Mouse (Mus musculus): ENCODE measurements at regions not wholly inside any gene's neighbourhood (a gene's known extent, or its start where the extent isn't known, plus 50 kb on each side); places are given as distances from the start of the nearest gene placed in this dataset.

GRCm38 (mm10) chr8:8519772-8520191 lies 141.3 kb downstream of the Efnb2 start:
- H3K9me3 ChIP-seq (ENCODE audit: control insufficient read depth, low read length) = no peaks in the 10 kb centered on the region
- H3K27ac ChIP-seq = no peak overlapping the region
- H3K9ac ChIP-seq (replicated peaks) = no peak overlapping the region
- no peaks in the 10 kb centered on the region for H3K4me1 ChIP-seq (replicated peaks; ENCODE audit: control insufficient read depth in 2 of 2, insufficient read depth in 2 of 2, low read length in 1 of 2)
- no peak overlapping the region for H3K4me2 ChIP-seq (ENCODE audit: low read depth)
- TF ChIP-seq CTCF (IDR thresholded peaks at IDR 0.05; ENCODE audit: low read depth) (no peak), EP300 (IDR thresholded peaks at IDR 0.05; ENCODE audit: low read depth) (no peak)
- H3K36me3 ChIP-seq (replicated peaks; ENCODE audit: control insufficient read depth, insufficient read depth, low read depth) = no peaks in the 10 kb centered on the region
- H3K27me3 ChIP-seq (ENCODE audit: control insufficient read depth, insufficient read depth, low read length) = no peaks in the 10 kb centered on the region
- 65% methylated on average over 3 of the region's 3 CpGs for WGBS (ENCODE audit: insufficient replicate concordance)
- DNase-seq (ENCODE audit: low read depth in 3 of 3, low spot score in 3 of 3) = no peak
- no peak overlapping the region for H3K4me3 ChIP-seq (ENCODE audit: insufficient read depth in 1 of 2, low read depth in 2 of 2, low read length in 2 of 2)
- no peak for ATAC-seq (ENCODE audit: insufficient read depth)

- H3K4me2 ChIP-seq (ENCODE audit: low read depth) = no peak overlapping the region
- 58% methylated on average over 2 of the region's 2 CpGs for WGBS (ENCODE audit: insufficient replicate concordance)
- no peak overlapping the region for H3K27ac ChIP-seq
- H3K27me3 ChIP-seq (ENCODE audit: control insufficient read depth, insufficient read depth, low read length) = no peaks in the 10 kb centered on the region
- TF ChIP-seq EP300 (IDR thresholded peaks at IDR 0.05; ENCODE audit: low read depth) (no peak), CTCF (IDR thresholded peaks at IDR 0.05; ENCODE audit: low read depth) (no peak)
- H3K9ac ChIP-seq (replicated peaks) = no peak overlapping the region
- H3K9me3 ChIP-seq (ENCODE audit: control insufficient read depth, low read length) = no peaks in the 10 kb centered on the region
- DNase-seq (ENCODE audit: low read depth in 3 of 3, low spot score in 3 of 3) = no peak
- no peak for ATAC-seq (ENCODE audit: insufficient read depth)
- H3K36me3 ChIP-seq (replicated peaks; ENCODE audit: control insufficient read depth, insufficient read depth, low read depth) = no peaks in the 10 kb centered on the region
- no peaks in the 10 kb centered on the region for H3K4me1 ChIP-seq (replicated peaks; ENCODE audit: control insufficient read depth in 2 of 2, insufficient read depth in 2 of 2, low read length in 1 of 2)
- H3K4me3 ChIP-seq (ENCODE audit: insufficient read depth in 1 of 2, low read depth in 2 of 2, low read length in 2 of 2) = no peak overlapping the region
Measured at GRCm38 (mm10) chr8:8517599-8517998, 143.4 kb downstream of the Efnb2 start.

- DNase-seq (ENCODE audit: low read depth in 3 of 3, low spot score in 3 of 3) = no peak
- no peaks in the 10 kb centered on the region for H3K4me1 ChIP-seq (replicated peaks; ENCODE audit: control insufficient read depth in 2 of 2, insufficient read depth in 2 of 2, low read length in 1 of 2)
- 13% methylated on average over 1 of the region's 1 CpGs for WGBS (ENCODE audit: insufficient replicate concordance)
- no peaks in the 10 kb centered on the region for H3K9me3 ChIP-seq (ENCODE audit: control insufficient read depth, low read length)
- no peak for ATAC-seq (ENCODE audit: insufficient read depth)
- TF ChIP-seq EP300 (IDR thresholded peaks at IDR 0.05; ENCODE audit: low read depth) (no peak), CTCF (IDR thresholded peaks at IDR 0.05; ENCODE audit: low read depth) (no peak)
- H3K4me2 ChIP-seq (ENCODE audit: low read depth) = no peak overlapping the region
- no peak overlapping the region for H3K27ac ChIP-seq
- H3K4me3 ChIP-seq (ENCODE audit: insufficient read depth in 1 of 2, low read depth in 2 of 2, low read length in 2 of 2) = no peak overlapping the region
- no peaks in the 10 kb centered on the region for H3K27me3 ChIP-seq (ENCODE audit: control insufficient read depth, insufficient read depth, low read length)
- H3K9ac ChIP-seq (replicated peaks) = no peak overlapping the region
- no peaks in the 10 kb centered on the region for H3K36me3 ChIP-seq (replicated peaks; ENCODE audit: control insufficient read depth, insufficient read depth, low read depth)
Measured at GRCm38 (mm10) chr8:8516272-8516671, 144.8 kb downstream of the Efnb2 start.

- no peaks in the 10 kb centered on the region for H3K9me3 ChIP-seq (ENCODE audit: control insufficient read depth, low read length)
- H3K36me3 ChIP-seq (replicated peaks; ENCODE audit: control insufficient read depth, insufficient read depth, low read depth) = no peaks in the 10 kb centered on the region
- H3K9ac ChIP-seq (replicated peaks) = no peak overlapping the region
- ATAC-seq (ENCODE audit: insufficient read depth) = no peak
- no peak overlapping the region for H3K27ac ChIP-seq
- no peak overlapping the region for H3K4me2 ChIP-seq (ENCODE audit: low read depth)
- H3K4me3 ChIP-seq (ENCODE audit: insufficient read depth in 1 of 2, low read depth in 2 of 2, low read length in 2 of 2) = no peak overlapping the region
- DNase-seq (ENCODE audit: low read depth in 3 of 3, low spot score in 3 of 3) = no peak
- TF ChIP-seq CTCF (IDR thresholded peaks at IDR 0.05; ENCODE audit: low read depth) = no peak
- no peak for TF ChIP-seq EP300 (IDR thresholded peaks at IDR 0.05; ENCODE audit: low read depth)
- no peaks in the 10 kb centered on the region for H3K4me1 ChIP-seq (replicated peaks; ENCODE audit: control insufficient read depth in 2 of 2, insufficient read depth in 2 of 2, low read length in 1 of 2)
- 67% methylated on average over 9 of the region's 9 CpGs for WGBS (ENCODE audit: insufficient replicate concordance)
- no peaks in the 10 kb centered on the region for H3K27me3 ChIP-seq (ENCODE audit: control insufficient read depth, insufficient read depth, low read length)
Measured at GRCm38 (mm10) chr8:8499921-8500320, 161.1 kb downstream of the Efnb2 start.

GRCm38 (mm10) chr8:8498753-8499152 lies 162.3 kb downstream of the Efnb2 start:
- Histone ChIP-seq H3K4me2 (ENCODE audit: low read depth) (no peak overlapping the region), H3K27me3 (ENCODE audit: control insufficient read depth, insufficient read depth, low read length) (no peaks in the 10 kb centered on the region), H3K4me3 (ENCODE audit: insufficient read depth in 1 of 2, low read depth in 2 of 2, low read length in 2 of 2) (no peak overlapping the region), H3K9me3 (ENCODE audit: control insufficient read depth, low read length) (no peaks in the 10 kb centered on the region), H3K36me3 (replicated peaks; ENCODE audit: control insufficient read depth, insufficient read depth, low read depth) (no peaks in the 10 kb centered on the region), H3K27ac (no peak overlapping the region), H3K4me1 (replicated peaks; ENCODE audit: control insufficient read depth in 2 of 2, insufficient read depth in 2 of 2, low read length in 1 of 2) (no peaks in the 10 kb centered on the region), H3K9ac (replicated peaks) (no peak overlapping the region)
- DNase-seq (ENCODE audit: low read depth in 3 of 3, low spot score in 3 of 3) (no peak), ATAC-seq (ENCODE audit: insufficient read depth) (no peak)
- TF ChIP-seq CTCF (IDR thresholded peaks at IDR 0.05; ENCODE audit: low read depth) (no peak), EP300 (IDR thresholded peaks at IDR 0.05; ENCODE audit: low read depth) (no peak)
- 43% methylated on average over 5 of the region's 5 CpGs for WGBS (ENCODE audit: insufficient replicate concordance)

Measured in liver, embryonic 14.5 days (tissue).